Mouse (Mus musculus): ENCODE data around the gene Asb7.

DNA sequence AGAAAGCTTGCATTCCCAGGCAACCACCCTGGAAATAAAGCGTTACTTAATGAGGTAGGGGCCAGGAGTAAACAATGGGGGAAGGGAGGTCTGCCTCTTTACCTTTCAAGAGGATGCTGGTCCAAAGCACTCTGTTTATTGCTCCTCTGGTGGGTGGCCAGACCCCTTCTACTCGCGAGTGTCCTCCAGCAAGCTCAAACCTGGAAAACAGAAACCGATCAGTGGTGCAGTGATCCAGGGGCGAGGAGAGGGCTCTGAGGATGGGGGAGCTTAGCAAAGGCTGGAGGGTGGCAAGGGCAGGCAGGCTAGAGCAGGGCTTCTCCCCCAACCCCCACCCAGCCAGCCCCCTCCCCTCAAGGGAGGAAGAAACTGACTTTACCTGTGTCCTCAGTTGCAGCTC is 675 bp downstream of the Asb7 start:
- no peak for TF ChIP-seq POLR2A (IDR thresholded peaks at IDR 0.05; ENCODE audit: extremely low read depth, insufficient read depth, low read length)
- no peak for TF ChIP-seq CTCF (IDR thresholded peaks at IDR 0.05; ENCODE audit: extremely low read depth, insufficient read depth, low read length)

Measured in cortical plate, adult 2 months (tissue).